Mouse (Mus musculus) spleen, adult 2 months (tissue): Measurements from ENCODE around the gene Ube2d1. TPM values are rescaled to one million over a fixed set of nuclear protein-coding genes. Genes with fewer than 3 reads are reported as not detected.

ENCODE experiments used
- DNase-seq, 2 experiments: peaks; one replicate each; pipeline versions ENCODE4 v3.0.0 to v3.0.0-alpha.2; 2012 to 2021; ENCODE audit warnings: low spot score in 2 of 2, low read depth in 1 of 2
- H3K27ac ChIP-seq: fragments of 200-500 bp; 2 replicates; pipeline ENCODE4 v1.5.1; 2012; ENCODE audit warnings: low read length, inconsistent platforms; ENCODE audit not compliant: insufficient read depth
- H3K27me3 ChIP-seq: fragments of 200-500 bp; 2 replicates; pipeline ENCODE4 v1.6.1; 2012; ENCODE audit warnings: mild to moderate bottlenecking, moderate library complexity, low read length, inconsistent platforms; ENCODE audit not compliant: control insufficient read depth, insufficient read depth
- H3K36me3 ChIP-seq: fragments of 200-500 bp; 2 replicates; pipeline ENCODE4 v1.6.1; 2012; ENCODE audit warnings: mild to moderate bottlenecking, low read length, inconsistent platforms; ENCODE audit not compliant: control insufficient read depth, insufficient read depth
- H3K4me1 ChIP-seq: fragments of 200-500 bp; 2 replicates; pipeline ENCODE4 v1.6.1; 2011; ENCODE audit warnings: inconsistent platforms; ENCODE audit not compliant: control insufficient read depth, insufficient read depth, insufficient read length
- H3K4me3 ChIP-seq: fragments of 200-500 bp; 2 replicates; pipeline ENCODE4 v1.5.1; 2011; ENCODE audit warnings: mild to moderate bottlenecking, inconsistent platforms; ENCODE audit not compliant: insufficient read depth, insufficient read length; ENCODE audit errors: extremely low read depth
- CTCF ChIP-seq: fragments of 200-500 bp; IDR thresholded peaks from 2 replicates; pipeline ENCODE4 v1.5.1; 2011; ENCODE audit warnings: mild to moderate bottlenecking, inconsistent platforms; ENCODE audit not compliant: insufficient read depth, insufficient read length, insufficient replicate concordance; ENCODE audit errors: extremely low read depth
- POLR2A ChIP-seq: fragments of 200-500 bp; IDR thresholded peaks from 2 replicates; pipeline ENCODE4 v1.6.1; 2011; ENCODE audit warnings: low read depth, low read length, inconsistent platforms
- WGBS: fragments of 180-500 bp; shearing (Covaris S2); methylation state at CpG from one replicate; pipeline ENCODE4 v1.1.7; 2018; 5-methylcytosine and 5-hydroxymethylcytosine counted together
- polyA plus RNA-seq: library from polyadenylated mRNA; depleted of rRNA; stranded (reverse); fragments of >200 nt; gene quantifications from 2 replicates; pipeline ENCODE4 v1.2.3, GENCODE M21; 2012

The Ube2d1 gene
- polyA plus RNA-seq, 1 experiment: 29.4 TPM

GRCm38 (mm10) chr10:71267511-71267910 is 17.6 kb downstream of the Ube2d1 start:
- no peak overlapping the region for H3K27ac ChIP-seq
- TF ChIP-seq POLR2A (no peak), CTCF (no peak)
- WGBS: 93% methylated on average over 11 of the region's 11 CpGs
- no peaks in the 10 kb centered on the region for H3K27me3 ChIP-seq
- H3K4me3 ChIP-seq: no peak overlapping the region
- DNase-seq: no peak
- no peaks in the 10 kb centered on the region; the same call in 1 of the 2 replicates for H3K4me1 ChIP-seq
- no peaks in the 10 kb centered on the region for H3K36me3 ChIP-seq

- no peak overlapping the region for H3K4me3 ChIP-seq
- H3K4me1 ChIP-seq: no peaks in the 10 kb centered on the region; the same call in 1 of the 2 replicates
- 92% methylated on average over 4 of the region's 4 CpGs for WGBS
- peaks cover 2% of the 10 kb centered on the region; the same call in 1 of the 2 replicates for H3K36me3 ChIP-seq
- TF ChIP-seq POLR2A (no peak), CTCF (no peak)
- no peak overlapping the region for H3K27ac ChIP-seq
- H3K27me3 ChIP-seq: no peaks in the 10 kb centered on the region
- DNase-seq: no peak
Observed at GRCm38 (mm10) chr10:71265067-71265466, 20.0 kb downstream of the Ube2d1 start.

- WGBS: 83% methylated on average over 8 of the region's 8 CpGs
- Histone ChIP-seq H3K27me3 (no peaks in the 10 kb centered on the region), H3K36me3 (peaks cover 2% of the 10 kb centered on the region; the same call in 1 of the 2 replicates), H3K4me3 (no peak overlapping the region), H3K27ac (no peak overlapping the region), H3K4me1 (peaks cover 6% of the 10 kb centered on the region; the same call in 1 of the 2 replicates)
- TF ChIP-seq CTCF: no peak
- no peak for TF ChIP-seq POLR2A
- no peak for DNase-seq
Observed at GRCm38 (mm10) chr10:71261637-71262036, 23.4 kb downstream of the Ube2d1 start.

DNA sequence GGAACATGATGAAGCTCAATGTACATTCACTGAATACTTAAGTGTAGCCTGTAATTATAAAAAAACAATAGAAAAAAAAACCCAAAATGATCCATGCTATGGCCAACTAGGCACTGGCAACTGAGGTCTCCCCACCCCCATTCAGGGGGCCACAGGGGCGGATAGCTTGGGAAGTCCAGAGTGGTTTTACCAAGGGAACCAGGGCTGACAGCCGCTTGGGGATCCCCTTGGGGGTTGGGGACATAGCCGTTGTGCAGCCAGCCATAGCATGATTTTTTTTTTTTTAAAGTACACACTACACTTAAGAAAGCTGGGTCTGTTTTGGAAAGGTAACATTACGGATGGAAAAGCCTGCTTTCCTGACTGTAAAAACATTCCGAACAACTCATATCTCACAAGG is 26.1 kb downstream of the Ube2d1 start:
- H3K4me1 ChIP-seq: peaks cover 6% of the 10 kb centered on the region; the same call in 1 of the 2 replicates
- peak in 1 of 2 experiments; percentile 50 for DNase-seq
- WGBS: 47% methylated on average over 5 of the region's 5 CpGs

GRCm38 (mm10) chr10:71258516-71258915 is 26.5 kb downstream of the Ube2d1 start:
- H3K36me3 ChIP-seq: peaks cover 9% of the 10 kb centered on the region
- WGBS: 50% methylated on average over 8 of the region's 8 CpGs

More for the DNA sequence above, 26.1 kb downstream of the Ube2d1 start:
- H3K4me3 ChIP-seq: no peak overlapping the region
- H3K27ac ChIP-seq: peak overlapping the region; percentile 60; the same call in 1 of the 2 replicates
- H3K27me3 ChIP-seq: no peaks in the 10 kb centered on the region
- TF ChIP-seq CTCF: no peak
- H3K36me3 ChIP-seq: peaks cover 9% of the 10 kb centered on the region

DNA sequence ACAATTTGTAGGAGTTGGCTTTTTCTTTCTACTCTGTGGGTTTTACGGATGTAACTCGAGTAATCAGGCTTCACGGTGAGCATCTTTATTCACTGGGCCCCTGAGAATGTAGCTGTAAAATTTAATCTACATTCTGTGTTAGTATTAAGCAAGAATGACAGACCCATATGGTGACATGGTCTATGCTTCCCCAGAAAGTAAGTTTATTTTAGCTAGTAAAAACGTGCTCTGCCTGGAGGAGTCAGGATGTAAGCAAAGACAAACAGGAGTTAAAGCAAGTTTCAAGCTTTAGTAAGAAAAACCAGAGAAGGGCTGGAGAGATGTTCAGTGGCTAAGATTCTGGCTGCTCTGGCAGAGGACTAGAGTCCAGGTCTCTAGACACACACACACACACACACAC is 31.9 kb downstream of the Ube2d1 start:
- no peak for TF ChIP-seq POLR2A
- TF ChIP-seq CTCF: no peak
- DNase-seq: no peak
- Histone ChIP-seq H3K36me3 (peaks cover 8% of the 10 kb centered on the region), H3K27me3 (no peaks in the 10 kb centered on the region), H3K27ac (no peak overlapping the region), H3K4me3 (no peak overlapping the region), H3K4me1 (peaks cover 4% of the 10 kb centered on the region)
- WGBS: 86% methylated on average over 4 of the region's 4 CpGs

More at GRCm38 (mm10) chr10:71258516-71258915, 26.5 kb downstream of the Ube2d1 start:
- Histone ChIP-seq H3K27ac (peak overlapping the region; percentile 60), H3K4me1 (peaks cover 6% of the 10 kb centered on the region; the same call in 1 of the 2 replicates), H3K4me3 (no peak overlapping the region), H3K27me3 (no peaks in the 10 kb centered on the region)
- DNase-seq: no peak
- TF ChIP-seq CTCF: no peak
- TF ChIP-seq POLR2A: no peak

DNA sequence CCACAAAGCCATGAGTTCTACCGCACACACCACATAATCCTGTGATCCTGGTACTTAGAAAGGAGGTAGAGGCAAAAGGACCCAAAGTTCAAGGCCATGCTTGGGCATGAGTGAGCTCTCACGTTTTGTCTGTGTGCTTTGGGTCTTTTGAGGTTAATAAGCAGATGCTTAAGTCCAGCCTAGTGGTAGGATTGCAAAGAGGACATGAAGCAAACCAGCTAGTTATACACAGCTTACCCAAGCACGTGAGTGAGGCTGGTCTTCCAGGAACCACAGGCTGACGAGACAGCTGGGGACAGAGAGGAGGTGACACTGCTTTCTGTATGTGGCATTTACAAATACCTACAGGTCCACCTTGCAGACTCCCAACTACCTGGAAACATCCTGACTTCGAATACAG is 32.6 kb downstream of the Ube2d1 start:
- Histone ChIP-seq H3K36me3 (peaks cover 8% of the 10 kb centered on the region; the same call in 1 of the 2 replicates), H3K4me1 (peaks cover 4% of the 10 kb centered on the region), H3K4me3 (no peak overlapping the region), H3K27me3 (no peaks in the 10 kb centered on the region), H3K27ac (no peak overlapping the region)
- no peak for DNase-seq
- WGBS: 84% methylated on average over 5 of the region's 5 CpGs
- no peak for TF ChIP-seq CTCF
- no peak for TF ChIP-seq POLR2A
